Mouse (Mus musculus) myocyte (in vitro differentiated cells): ENCODE measurements at regions not wholly inside any gene's neighbourhood (a gene's known extent, or its start where the extent isn't known, plus 50 kb on each side); places are given as distances from the start of the nearest gene placed in this dataset.

Experiments used
- H3K27me3 ChIP-seq: one replicate; pipeline ENCODE4 v1.6.1; 2011; ENCODE audit not compliant: control insufficient read depth, insufficient read depth, insufficient read length
- H3K36me3 ChIP-seq: one replicate; pipeline ENCODE4 v1.6.1; 2011; ENCODE audit not compliant: control insufficient read depth, insufficient read depth
- H3K4me2 ChIP-seq: one replicate; pipeline ENCODE4 v1.6.1; 2011; ENCODE audit warnings: low read depth, control low read depth
- H3K4me3 ChIP-seq: one replicate; pipeline ENCODE4 v1.5.1; 2011; ENCODE audit warnings: mild to moderate bottlenecking, control low read depth, moderate library complexity
- H3K79me2 ChIP-seq: one replicate; pipeline ENCODE4 v1.6.1; 2011; ENCODE audit not compliant: control insufficient read depth, insufficient read depth
- H3ac ChIP-seq: one replicate; pipeline ENCODE4 v1.6.1; 2011; ENCODE audit not compliant: control insufficient read depth, insufficient read length
- CEBPB ChIP-seq: IDR thresholded peaks from 2 replicates; pipeline ENCODE4 v1.6.1; 2011; ENCODE audit warnings: mild to moderate bottlenecking, moderate library complexity; ENCODE audit not compliant: poor library complexity, insufficient read depth, severe bottlenecking
- E2F4 ChIP-seq: IDR thresholded peaks from one replicate; pipeline ENCODE4 v1.6.1; 2011; ENCODE audit warnings: mild to moderate bottlenecking, control low read depth, moderate library complexity; ENCODE audit not compliant: insufficient read depth
- MAX ChIP-seq: IDR thresholded peaks from one replicate; pipeline ENCODE4 v1.6.1; 2011; ENCODE audit warnings: low read depth, mild to moderate bottlenecking, control low read depth
- MYOD1 ChIP-seq, 3 experiments: IDR thresholded peaks; one replicate each; pipeline ENCODE4 v1.6.1; 2011; ENCODE audit warnings: control low read depth in 2 of 3, low read depth in 2 of 3, mild to moderate bottlenecking in 2 of 3, moderate library complexity in 1 of 3; ENCODE audit not compliant: insufficient read length in 2 of 3, control insufficient read depth in 1 of 3
- MYOG ChIP-seq, 3 experiments: IDR thresholded peaks; one replicate each; pipeline ENCODE4 v1.6.1; 2011; ENCODE audit warnings: control low read depth in 2 of 3, low read depth in 2 of 3, mild to moderate bottlenecking in 2 of 3; ENCODE audit not compliant: insufficient read length in 2 of 3, control insufficient read depth in 1 of 3, insufficient read depth in 1 of 3
- POLR2A ChIP-seq: IDR thresholded peaks from one replicate; pipeline ENCODE4 v1.6.1; 2011; ENCODE audit warnings: low read depth, mild to moderate bottlenecking, control low read depth, moderate library complexity; ENCODE audit not compliant: insufficient read length
- POLR2AphosphoS2 ChIP-seq: IDR thresholded peaks from one replicate; pipeline ENCODE4 v1.6.1; 2011; ENCODE audit warnings: low read depth, control low read depth; ENCODE audit not compliant: insufficient read length
- REST ChIP-seq: IDR thresholded peaks from one replicate; pipeline ENCODE4 v1.6.1; 2011; ENCODE audit warnings: mild to moderate bottlenecking, control low read depth, moderate library complexity; ENCODE audit not compliant: insufficient read depth, insufficient read length
- SRF ChIP-seq: IDR thresholded peaks from one replicate; pipeline ENCODE4 v1.6.1; 2011; ENCODE audit warnings: low read depth; ENCODE audit not compliant: control insufficient read depth, insufficient read length
- TCF12 ChIP-seq: IDR thresholded peaks from one replicate; pipeline ENCODE4 v1.6.1; 2011; ENCODE audit warnings: mild to moderate bottlenecking, control low read depth; ENCODE audit not compliant: poor library complexity, insufficient read depth, severe bottlenecking
- TCF3 ChIP-seq: IDR thresholded peaks from one replicate; pipeline ENCODE4 v1.6.1; 2011; ENCODE audit warnings: low read depth, control low read depth; ENCODE audit not compliant: insufficient read length
- USF1 ChIP-seq: IDR thresholded peaks from one replicate; pipeline ENCODE4 v1.6.1; 2011; ENCODE audit warnings: low read depth, mild to moderate bottlenecking, control low read depth, moderate library complexity

DNA sequence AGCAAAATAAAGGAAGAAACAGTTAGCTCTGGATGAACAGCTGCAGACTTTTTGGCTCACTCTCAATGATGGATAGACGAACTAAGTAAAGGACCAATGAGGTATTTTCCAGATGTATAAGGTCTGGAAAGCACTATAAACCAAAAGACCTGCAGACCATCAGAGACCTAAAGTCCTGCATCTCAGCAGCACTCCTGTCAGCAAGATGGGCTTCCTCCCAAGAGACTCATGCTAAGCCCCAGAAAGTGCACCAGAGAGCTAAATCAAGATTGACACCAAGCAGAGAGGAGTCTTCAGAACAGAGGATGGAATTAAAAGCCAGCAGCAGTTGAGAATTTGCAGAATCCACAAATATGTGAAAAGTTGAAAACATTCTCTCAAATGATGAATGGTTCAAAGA lies 425.2 kb upstream of the Kdm8 start:
- no peak overlapping the region for H3K4me3 ChIP-seq
- no peak overlapping the region for H3ac ChIP-seq
- no peak overlapping the region for H3K4me2 ChIP-seq
- TF ChIP-seq USF1 = no peak
- no peak for TF ChIP-seq CEBPB
- no peak for TF ChIP-seq E2F4
- TF ChIP-seq MYOD1 (IDR thresholded peaks at IDR 0.05; ENCODE audit: control insufficient read depth in 1 of 3, insufficient read length in 2 of 3, low read depth in 2 of 3) = no peak
- no peak for TF ChIP-seq SRF
- TF ChIP-seq MAX = no peak
- H3K27me3 ChIP-seq = no peaks in the 10 kb centered on the region
- H3K36me3 ChIP-seq = no peaks in the 10 kb centered on the region
- H3K79me2 ChIP-seq = no peaks in the 10 kb centered on the region

DNA sequence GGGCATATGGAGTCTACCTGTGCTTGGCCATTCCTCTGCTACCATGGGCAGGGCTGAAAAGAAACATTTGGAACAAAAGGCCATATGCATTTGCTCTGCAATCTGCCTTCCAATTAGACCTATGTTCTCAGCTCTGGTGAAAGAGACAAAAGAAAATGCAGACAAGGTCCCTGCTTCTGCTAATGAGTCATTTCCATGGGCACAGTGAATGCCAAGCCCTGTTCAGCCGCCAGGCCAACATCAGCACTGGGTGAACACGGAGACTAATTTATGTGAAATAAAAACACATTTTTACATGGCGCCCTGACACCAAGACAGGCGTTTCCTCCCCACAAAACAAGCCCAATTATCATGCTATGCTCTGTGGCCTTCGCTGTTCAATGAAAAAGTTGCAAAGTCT lies 419.5 kb upstream of the Kdm8 start:
- H3ac ChIP-seq = no peak overlapping the region
- TF ChIP-seq SRF (no peak), E2F4 (no peak), MAX (no peak), MYOD1 (IDR thresholded peaks at IDR 0.05; ENCODE audit: control insufficient read depth in 1 of 3, insufficient read length in 2 of 3, low read depth in 2 of 3) (no peak), REST (no peak), CEBPB (no peak), TCF3 (no peak), MYOG (IDR thresholded peaks at IDR 0.05; ENCODE audit: control insufficient read depth in 1 of 3, insufficient read depth in 1 of 3, insufficient read length in 2 of 3, low read depth in 2 of 3) (no peak), POLR2A (no peak), USF1 (no peak), TCF12 (no peak), POLR2AphosphoS2 (no peak)
- H3K36me3 ChIP-seq = no peaks in the 10 kb centered on the region
- no peaks in the 10 kb centered on the region for H3K79me2 ChIP-seq
- H3K4me2 ChIP-seq = no peak overlapping the region
- no peaks in the 10 kb centered on the region for H3K27me3 ChIP-seq
- H3K4me3 ChIP-seq = no peak overlapping the region

DNA sequence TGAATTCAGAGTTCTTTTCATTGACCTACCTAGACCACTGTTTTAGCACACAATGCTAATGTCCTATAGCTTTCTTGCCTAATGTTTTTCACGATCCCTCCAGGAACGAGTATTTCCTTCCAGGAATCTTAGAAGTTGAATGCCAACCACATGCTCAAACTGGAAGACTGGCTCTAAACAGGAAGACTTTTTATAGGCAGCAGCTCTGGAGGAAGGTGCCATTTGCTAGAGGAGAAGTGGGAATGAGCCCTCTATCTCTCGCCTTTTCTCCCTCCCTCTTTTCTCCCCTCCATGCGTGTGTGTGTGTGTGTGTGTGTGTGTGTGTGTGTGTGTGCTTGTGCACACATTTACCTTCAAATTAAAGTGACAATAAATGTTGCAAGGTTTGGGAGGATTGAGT lies 410.7 kb upstream of the Kdm8 start:
- TF ChIP-seq POLR2A = no peak
- Histone ChIP-seq H3ac (no peak overlapping the region), H3K36me3 (no peaks in the 10 kb centered on the region), H3K27me3 (no peaks in the 10 kb centered on the region), H3K4me3 (no peak overlapping the region), H3K79me2 (no peaks in the 10 kb centered on the region), H3K4me2 (no peak overlapping the region)

DNA sequence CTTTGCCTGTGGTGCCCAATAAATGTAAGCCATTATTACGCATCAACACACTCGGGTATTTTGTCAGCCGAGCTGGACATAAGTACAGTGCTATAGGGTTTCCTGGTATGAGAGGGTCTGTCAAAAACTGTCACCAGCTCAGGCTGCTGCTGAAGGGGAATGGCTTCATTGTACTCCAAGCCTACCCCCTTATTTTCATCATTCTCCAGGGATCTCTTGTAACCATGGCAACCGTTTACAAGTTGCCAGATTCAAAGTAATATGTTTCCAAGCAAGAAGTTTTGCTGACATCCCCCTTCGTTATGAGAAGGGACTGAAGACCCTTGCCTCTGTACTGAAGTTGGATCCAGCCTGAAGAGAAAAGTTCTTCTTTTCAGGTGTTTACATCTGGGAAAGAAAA lies 410.3 kb upstream of the Kdm8 start:
- no peaks in the 10 kb centered on the region for H3K36me3 ChIP-seq
- no peak overlapping the region for H3K4me2 ChIP-seq
- H3K27me3 ChIP-seq = no peaks in the 10 kb centered on the region
- H3K4me3 ChIP-seq = no peak overlapping the region
- H3K79me2 ChIP-seq = no peaks in the 10 kb centered on the region
- TF ChIP-seq POLR2AphosphoS2 (no peak), SRF (no peak)
- H3ac ChIP-seq = no peak overlapping the region

DNA sequence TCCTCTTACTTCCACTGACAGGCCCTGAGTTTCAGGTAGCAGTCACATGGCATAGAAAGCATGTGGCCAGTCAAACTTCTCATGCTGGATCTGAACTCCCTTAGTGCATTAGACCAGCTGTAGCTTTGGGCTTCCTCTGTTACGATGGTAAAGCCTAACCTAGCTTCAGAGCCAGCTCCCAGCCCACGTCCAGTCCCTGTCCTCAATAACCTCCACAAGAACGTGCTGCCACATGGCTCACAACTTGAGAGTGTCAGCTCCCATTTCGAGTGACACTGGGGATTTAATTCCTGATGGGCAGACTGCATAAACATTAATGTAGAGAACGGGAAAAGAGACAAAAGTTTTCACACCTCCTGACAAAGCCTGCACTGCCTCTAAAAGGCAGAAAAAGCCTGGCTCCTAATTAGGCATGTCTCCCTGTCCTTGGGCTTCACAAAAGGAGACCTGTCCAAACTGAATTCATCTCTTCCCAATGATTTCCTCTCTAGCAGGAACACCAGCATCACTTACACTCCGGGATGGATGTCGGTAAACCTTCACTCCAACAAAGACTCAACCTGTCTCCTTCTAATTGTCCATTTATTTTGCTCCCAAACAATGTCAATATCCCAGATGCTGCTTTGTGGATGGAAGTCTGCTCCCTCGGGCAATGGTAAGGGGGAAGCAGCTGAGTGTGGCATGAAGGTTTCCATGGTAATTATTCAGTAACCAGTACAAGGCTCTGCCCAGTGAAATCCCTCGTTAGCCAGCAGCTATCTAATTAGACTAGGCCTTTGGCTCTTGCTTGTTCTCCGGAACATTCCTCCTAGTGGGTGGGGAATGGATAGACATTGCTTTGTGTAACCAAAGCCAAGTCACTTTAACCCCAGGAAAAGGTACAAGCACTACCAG lies 408.1 kb upstream of the Kdm8 start:
- no peaks in the 10 kb centered on the region for H3K36me3 ChIP-seq
- H3K4me2 ChIP-seq = no peak overlapping the region
- H3K4me3 ChIP-seq = no peak overlapping the region
- TF ChIP-seq E2F4 (no peak), SRF (no peak), TCF12 (no peak), MYOG (IDR thresholded peaks at IDR 0.05; ENCODE audit: control insufficient read depth in 1 of 3, insufficient read depth in 1 of 3, insufficient read length in 2 of 3, low read depth in 2 of 3) (no peak), POLR2AphosphoS2 (no peak), POLR2A (no peak), CEBPB (no peak), REST (no peak), USF1 (no peak), MYOD1 (IDR thresholded peaks at IDR 0.05; ENCODE audit: control insufficient read depth in 1 of 3, insufficient read length in 2 of 3, low read depth in 2 of 3) (no peak), TCF3 (no peak)
- H3ac ChIP-seq = no peak overlapping the region
- no peaks in the 10 kb centered on the region for H3K27me3 ChIP-seq
- H3K79me2 ChIP-seq = no peaks in the 10 kb centered on the region

DNA sequence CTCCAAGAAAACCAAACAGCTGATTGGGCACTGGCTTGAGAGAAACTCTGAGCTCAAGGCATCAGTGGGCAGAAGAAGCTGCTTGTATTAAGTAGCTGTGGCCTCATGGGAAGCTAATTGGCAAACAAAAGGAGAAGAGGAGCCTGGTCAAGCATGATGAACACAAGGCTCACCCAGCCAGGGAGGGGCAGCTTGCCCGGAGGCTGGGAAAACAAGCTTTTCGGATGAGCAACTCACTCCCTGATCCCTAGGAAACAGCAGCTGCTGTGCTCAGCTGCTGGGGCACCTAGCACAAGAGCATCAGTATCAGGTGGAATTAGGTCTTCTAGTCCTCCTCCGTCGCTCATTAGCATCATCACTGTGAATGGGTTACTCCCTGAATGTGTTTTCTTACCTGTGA lies 405.6 kb upstream of the Kdm8 start:
- H3K4me3 ChIP-seq = no peak overlapping the region
- H3K4me2 ChIP-seq = no peak overlapping the region
- TF ChIP-seq MAX = no peak
- no peak for TF ChIP-seq CEBPB
- TF ChIP-seq SRF = no peak
- no peak for TF ChIP-seq TCF12
- no peak for TF ChIP-seq MYOD1 (IDR thresholded peaks at IDR 0.05; ENCODE audit: control insufficient read depth in 1 of 3, insufficient read length in 2 of 3, low read depth in 2 of 3)
- TF ChIP-seq TCF3 = no peak
- no peak for TF ChIP-seq E2F4
- TF ChIP-seq MYOG (IDR thresholded peaks at IDR 0.05; ENCODE audit: control insufficient read depth in 1 of 3, insufficient read depth in 1 of 3, insufficient read length in 2 of 3, low read depth in 2 of 3) = no peak
- no peaks in the 10 kb centered on the region for H3K79me2 ChIP-seq
- no peaks in the 10 kb centered on the region for H3K36me3 ChIP-seq
- H3K27me3 ChIP-seq = no peaks in the 10 kb centered on the region
- H3ac ChIP-seq = no peak overlapping the region
